Mouse (Mus musculus) erythroid progenitor cell, adult 5-6 weeks (primary cell): ENCODE measurements around the gene Snrnp70. TPM values are rescaled to one million over a fixed set of nuclear protein-coding genes. Genes with fewer than 3 reads are reported as not detected.
"Not testable (repeated sequence)": the region's sequence is repeated elsewhere in the genome, so short reads cannot be mapped to it uniquely, and the experiment has no call there.

ENCODE experiments used
- ATAC-seq: replicated peaks from 2 replicates; pipeline ENCODE4 v1.8.0; 2016; ENCODE audit warnings: moderate number of reproducible peaks, mild to moderate bottlenecking, moderate TSS enrichment, inconsistent platforms; ENCODE audit not compliant: poor library complexity, low FRiP score, severe bottlenecking
- total RNA-seq, 2 experiments: library from RNA; stranded (forward) in 1 of 2; stranded (reverse) in 1 of 2; fragments of 150-400 nt in 1 of 2; fragments of 186-747, 209-891 nt in 1 of 2; gene quantifications; 2 replicates each; pipeline versions ENCODE4 v1.2.3 to v1.2.4; 2015 to 2017; ENCODE audit warnings: low replicate concordance in 2 of 2

Gene Snrnp70
- total RNA-seq, 2 experiments from 2014 or later: 143 to 348 TPM

GRCm38 (mm10) chr7:45413113-45413863, 17.7 kb upstream of the Snrnp70 start, which contains the start of gene Ntf5:
Gene Ntf5, plus strand, starts transcription at chr7:45413695.
- ATAC-seq: no peak

DNA sequence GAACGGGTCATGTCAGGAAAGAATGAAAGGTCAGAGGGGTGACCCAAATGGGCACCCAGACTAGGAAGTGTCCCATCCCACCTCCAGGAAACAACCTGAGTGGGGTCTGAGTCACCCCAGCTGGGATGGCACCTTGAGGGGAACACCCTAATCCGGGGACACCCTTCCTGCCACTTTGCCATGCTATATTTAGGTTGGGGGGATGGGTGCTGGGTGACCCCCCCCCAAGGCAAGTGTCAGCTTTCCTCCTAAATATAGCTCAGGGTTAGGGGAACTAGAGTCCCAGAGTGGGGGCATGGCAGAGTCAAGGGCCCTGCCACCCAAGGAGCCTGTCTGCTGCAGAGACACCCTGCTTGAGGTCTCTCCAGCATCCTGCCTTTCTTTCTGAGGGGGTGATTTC, 16.9 kb upstream of the Snrnp70 start:
- no peak for ATAC-seq

GRCm38 (mm10) chr7:45409497-45410163, 14.1 kb upstream of the Snrnp70 start:
- ATAC-seq: no peak

DNA sequence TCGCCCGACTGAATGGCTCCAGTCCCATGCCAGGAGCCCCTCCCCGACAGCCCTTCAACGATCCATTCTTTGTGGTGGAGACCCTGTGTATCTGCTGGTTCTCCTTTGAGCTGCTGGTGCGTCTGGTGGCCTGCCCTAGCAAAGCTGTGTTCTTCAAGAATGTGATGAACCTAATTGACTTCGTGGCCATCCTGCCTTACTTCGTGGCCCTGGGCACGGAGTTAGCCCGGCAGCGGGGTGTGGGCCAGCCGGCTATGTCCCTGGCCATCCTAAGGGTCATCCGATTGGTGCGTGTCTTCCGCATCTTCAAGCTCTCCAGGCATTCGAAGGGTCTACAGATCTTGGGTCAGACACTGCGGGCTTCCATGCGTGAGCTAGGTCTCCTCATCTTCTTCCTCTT, 13.4 kb upstream of the Snrnp70 start:
- ATAC-seq: no peak

DNA sequence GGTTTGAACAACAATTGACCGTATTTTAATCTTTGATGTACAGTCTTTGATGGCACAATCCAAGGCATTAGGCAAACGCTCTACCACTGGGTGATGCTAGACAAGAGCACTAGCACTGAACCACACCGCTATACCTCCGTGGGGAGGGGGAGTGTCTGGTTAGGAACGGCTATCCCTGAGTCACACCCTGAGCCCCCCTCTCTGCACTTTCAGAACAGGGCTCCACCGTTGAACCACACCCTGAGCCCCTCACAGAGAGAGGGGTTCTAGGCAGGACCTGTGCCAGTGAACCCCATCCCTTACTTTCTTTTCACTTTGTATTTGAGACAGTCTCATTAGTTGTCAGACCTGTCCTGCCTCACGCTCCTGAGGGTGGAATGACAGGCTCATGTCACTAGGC, 12.8 kb upstream of the Snrnp70 start:
- ATAC-seq: no peak

GRCm38 (mm10) chr7:45407836-45408235, 12.3 kb upstream of the Snrnp70 start:
- no peak for ATAC-seq

DNA sequence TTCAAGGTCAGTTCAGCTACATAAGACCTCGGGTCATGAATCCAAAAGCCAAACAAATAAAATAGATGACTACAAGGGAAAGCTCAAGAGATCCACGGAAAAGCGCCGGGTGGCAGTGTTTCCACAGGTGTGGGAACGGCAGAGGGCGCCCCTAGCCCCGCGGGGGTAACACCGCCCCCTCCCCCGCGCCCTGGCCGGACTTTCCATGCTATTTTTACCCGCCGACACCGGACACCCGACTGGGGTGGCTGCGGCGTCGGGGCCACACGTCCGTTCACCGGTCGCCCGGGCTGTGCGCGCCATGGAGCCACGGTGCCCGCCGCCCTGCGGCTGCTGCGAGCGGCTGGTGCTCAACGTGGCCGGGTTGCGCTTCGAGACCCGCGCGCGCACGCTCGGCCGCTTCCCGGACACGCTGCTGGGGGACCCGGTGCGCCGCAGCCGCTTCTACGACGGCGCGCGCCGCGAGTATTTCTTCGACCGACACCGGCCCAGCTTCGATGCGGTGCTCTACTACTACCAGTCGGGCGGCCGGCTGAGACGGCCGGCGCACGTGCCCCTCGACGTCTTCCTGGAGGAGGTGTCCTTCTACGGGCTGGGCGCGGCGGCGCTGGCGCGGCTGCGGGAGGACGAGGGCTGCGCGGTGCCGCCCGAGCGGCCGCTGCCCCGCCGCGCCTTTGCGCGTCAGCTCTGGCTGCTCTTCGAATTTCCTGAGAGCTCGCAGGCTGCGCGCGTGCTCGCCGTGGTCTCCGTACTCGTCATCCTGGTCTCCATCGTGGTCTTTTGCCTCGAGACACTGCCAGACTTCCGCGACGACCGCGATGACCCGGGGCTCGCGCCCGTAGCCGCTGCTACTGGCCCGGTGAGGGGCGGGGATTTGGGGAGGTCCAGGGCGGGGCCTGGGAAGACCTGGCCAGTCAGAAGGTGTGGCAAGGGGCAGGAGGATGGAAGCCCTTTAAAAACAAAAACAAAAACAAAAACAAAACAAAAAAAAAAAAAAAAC, 10.9 kb upstream of the Snrnp70 start:
- ATAC-seq: no peak

- ATAC-seq: peak; percentile 80
Observed at GRCm38 (mm10) chr7:45405091-45406075, 9.8 kb upstream of the Snrnp70 start, which contains the start of gene Kcna7. Gene Kcna7, plus strand, starts transcription at chr7:45405653.

DNA sequence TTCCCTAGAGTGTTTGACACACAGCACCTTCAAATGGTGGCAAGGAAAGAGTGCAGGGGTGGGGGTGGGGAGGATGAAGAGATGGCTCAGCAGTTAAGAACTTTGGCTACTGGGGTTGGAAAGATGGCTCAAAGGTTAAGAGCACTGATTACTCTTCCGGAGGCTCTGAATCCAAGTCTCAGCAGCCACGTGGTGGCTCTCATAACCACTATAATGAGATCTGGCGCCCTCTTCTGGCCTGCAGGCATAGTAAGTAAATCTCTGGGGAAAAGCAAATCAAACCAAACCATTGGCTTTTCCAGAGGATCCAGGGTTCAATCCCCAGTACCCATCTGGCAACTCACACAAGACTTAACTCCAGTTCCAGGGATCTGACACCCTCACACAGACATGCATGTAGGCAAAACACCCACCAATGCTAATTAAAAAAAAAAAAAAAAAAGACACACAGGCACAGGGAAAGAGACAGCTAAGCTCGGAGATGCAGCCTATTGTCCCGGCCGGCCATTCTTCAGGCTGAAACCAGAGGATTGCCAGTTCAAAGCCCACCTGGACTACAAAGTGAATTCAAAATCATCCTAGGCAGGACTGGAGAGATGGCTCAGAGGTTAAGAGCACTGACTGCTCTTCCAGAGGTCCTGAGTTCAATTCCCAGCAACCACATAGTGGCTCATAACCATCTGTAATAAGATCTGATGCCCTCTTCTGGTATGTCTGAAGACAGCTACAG, 8.2 kb upstream of the Snrnp70 start:
- ATAC-seq: 0 out of 2 replicates have a peak, but pooled peaks have one; percentile 32

DNA sequence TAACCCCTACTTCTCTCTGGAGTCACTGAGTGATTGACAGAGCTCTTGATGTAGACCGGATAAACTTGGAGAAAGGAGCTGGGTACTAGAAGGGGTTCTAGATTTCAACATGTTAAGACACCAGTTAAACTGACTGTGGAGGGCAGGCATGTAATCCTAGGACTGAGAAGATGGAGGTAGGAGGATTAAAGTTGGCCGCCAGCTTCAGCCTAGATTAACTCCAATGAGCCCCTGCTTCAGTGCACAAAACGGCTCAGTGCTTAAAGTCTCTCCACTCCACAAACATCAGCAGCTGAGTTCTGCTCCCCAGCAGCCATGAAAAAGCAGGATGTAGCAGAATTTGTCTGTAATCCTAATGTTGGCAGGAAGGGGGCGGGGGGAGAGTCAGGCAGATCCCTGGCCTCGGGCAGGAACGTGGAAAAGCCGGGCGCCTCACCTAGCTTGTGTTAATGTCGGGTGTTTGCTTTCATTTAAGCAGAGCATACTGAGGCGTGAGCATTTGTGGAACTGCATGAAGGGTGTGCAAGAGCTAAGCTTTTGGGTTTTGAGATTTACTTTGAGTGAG, 6.1 kb upstream of the Snrnp70 start:
- no peak for ATAC-seq

- no peak for ATAC-seq
Observed at GRCm38 (mm10) chr7:45396787-45397186, 1.2 kb upstream of the Snrnp70 start.

DNA sequence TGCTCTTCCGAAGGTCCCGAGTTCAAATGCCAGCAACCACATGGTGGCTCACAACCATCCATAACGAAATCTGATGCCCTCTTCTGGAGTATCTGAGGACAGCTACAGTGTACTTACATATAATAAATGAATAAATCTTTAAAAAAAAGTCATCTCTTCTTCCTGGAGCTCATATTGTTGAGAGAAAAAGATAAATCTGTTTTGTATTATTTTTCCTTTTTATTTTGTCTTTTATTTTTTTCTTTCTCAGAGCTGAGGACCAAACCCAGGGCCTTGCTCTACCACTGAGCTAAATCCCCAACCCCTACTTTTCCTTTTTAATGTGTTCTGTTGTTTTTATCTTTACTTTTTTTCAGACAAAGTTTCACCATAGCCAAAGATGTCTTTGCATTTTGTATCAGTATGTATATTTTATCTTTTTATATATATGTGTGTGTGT, 814 bp upstream of the Snrnp70 start:
- ATAC-seq: not testable (repeated sequence)

- peak; percentile 80 for ATAC-seq
Observed at GRCm38 (mm10) chr7:45395129-45395541, 407 bp downstream of the Snrnp70 start.

DNA sequence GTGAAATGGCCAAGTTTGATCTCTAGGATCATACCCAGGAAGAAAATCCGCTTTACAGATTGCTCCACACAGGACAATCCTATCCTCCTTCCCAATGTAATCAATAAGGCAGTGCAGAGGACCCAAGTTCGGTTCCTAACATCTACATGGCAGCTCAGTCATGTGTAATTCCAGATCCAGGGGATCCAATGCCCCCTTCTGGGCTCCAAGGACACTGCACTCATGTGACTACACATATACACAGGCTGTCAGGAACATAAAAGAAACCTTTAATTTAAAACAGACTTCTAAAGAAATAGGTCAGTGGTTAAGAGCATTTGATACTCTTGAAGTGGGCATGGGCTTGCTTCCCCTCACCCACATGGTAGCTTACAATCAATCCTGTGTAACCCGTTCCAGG, 9.5 kb downstream of the Snrnp70 start:
- no peak for ATAC-seq

- no peak for ATAC-seq
Observed at GRCm38 (mm10) chr7:45376057-45376456, 19.5 kb downstream of the Snrnp70 start.

DNA sequence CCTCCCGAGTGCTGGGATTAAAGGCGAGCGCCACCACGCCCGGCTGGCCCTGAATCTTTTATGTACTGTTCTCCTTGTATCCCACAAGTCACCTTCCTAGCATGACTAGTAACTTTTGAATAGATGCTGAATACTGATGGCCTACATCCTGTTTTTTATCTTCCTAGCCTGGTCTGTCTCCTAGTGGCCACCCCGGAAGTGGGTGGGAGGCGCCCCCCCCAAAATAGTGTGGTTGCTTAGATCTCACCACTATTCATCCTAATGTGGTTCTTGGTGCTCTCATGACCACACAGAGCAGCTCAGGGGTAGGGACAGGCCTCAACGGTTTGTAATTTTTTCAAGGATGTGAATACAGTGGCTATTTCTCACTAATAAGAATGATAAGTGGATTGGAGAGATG, 20.9 kb downstream of the Snrnp70 start:
- no peak for ATAC-seq

- no peak for ATAC-seq
Observed at GRCm38 (mm10) chr7:45372371-45372770, 23.2 kb downstream of the Snrnp70 start.
